ENCODE assay signal across 8 mouse cellular contexts in the genomic region with DNA sequence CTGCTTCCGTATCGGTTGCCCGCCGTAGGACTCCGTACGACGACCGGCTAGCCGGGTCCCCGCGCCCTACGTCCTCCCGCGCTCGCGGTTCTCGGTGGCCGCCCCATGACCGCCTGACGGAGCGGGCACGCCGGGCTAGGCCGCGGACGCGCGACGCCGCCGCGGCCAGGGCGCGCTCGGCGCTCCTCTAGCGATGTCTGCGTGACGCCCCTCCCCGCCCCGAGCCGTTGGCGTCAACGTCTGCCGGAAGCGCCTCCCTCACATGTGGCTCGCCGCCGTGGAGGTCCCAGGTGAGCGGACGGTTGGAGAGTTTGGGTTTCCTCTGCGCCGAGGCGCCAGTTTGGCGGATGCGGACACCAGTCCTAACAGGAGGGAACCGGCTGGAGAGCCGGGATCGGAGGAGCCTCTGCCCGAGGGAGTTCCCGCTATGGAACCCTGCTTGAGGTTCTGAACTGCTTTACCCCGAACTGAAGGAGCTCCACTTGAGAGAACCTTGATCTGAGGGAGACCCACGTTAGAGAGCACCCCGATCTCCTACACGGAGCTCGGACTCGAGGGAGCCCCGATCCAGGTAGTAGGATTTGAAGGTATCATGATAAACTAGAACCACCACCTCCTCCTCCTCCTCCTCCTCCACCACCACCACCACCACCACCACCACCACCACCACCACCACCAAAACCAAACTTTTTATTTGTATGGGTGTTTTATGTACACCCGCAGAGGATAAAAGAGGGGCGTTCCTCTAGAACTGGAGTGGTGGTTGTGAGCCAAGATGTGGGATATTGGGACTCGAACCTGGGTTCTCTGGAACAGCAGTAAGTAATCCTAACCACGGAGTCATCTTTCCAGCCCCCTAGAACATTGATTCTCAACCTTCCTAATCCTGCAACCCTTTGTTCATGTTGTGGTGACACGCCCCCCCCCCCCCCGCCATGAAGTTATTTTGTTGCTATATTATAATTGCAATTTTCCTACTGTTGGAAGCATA. TPM values are rescaled to one million over a fixed set of nuclear protein-coding genes. Genes with fewer than 3 reads are reported as not detected.
A peak's percentile ranks its signal among the peaks of the same experiment; 100 is the strongest.
DNase-seq lines count a peak whose midpoint lies in the region; ATAC-seq and TF ChIP-seq lines count a peak whose summit lies in the region.

A gene (minus strand): TSS at position 161 of the 991 bp plus-strand sequence.
A gene (plus strand): TSS at position 272 of the 991 bp plus-strand sequence.

- H3K9ac ChIP-seq in embryonic facial prominence, embryonic 13.5 days: peak within 1 kb of the TSS; percentile 87
- H3K9ac ChIP-seq in heart, adult 2 months (ENCODE audit: low read depth, low read length): peak within 1 kb of the TSS; percentile 92
- H3K9ac ChIP-seq in limb, embryonic 12.5 days (replicated peaks): peak within 1 kb of the TSS; percentile 84
- H3K9ac ChIP-seq in midbrain, embryonic 14.5 days (replicated peaks; ENCODE audit: low read length): peak within 1 kb of the TSS; percentile 72

- TF ChIP-seq CTCF in heart, adult 2 months (IDR thresholded peaks at IDR 0.05): no peak
- no peak for TF ChIP-seq CTCF in kidney, adult 2 months (conservative IDR thresholded peaks at IDR 0.05; ENCODE audit: insufficient read depth, insufficient read length, low read depth, low read length)

- H3K4me2 ChIP-seq in embryonic facial prominence, embryonic 13.5 days: peak within 1 kb of the TSS; percentile 75
- peak within 1 kb of the TSS; percentile 69 for H3K4me2 ChIP-seq in limb, embryonic 12.5 days
- peak within 1 kb of the TSS; percentile 78 for H3K4me2 ChIP-seq in midbrain, embryonic 14.5 days (ENCODE audit: low read length)

- peaks cover 21% of the 10 kb centered on the region for H3K36me3 ChIP-seq in embryonic facial prominence, embryonic 13.5 days
- H3K36me3 ChIP-seq in heart, adult 2 months (ENCODE audit: control insufficient read depth, insufficient read depth, low read length): no peaks in the 10 kb centered on the region; the same call in 1 of the 2 replicates
- H3K36me3 ChIP-seq in kidney, adult 2 months (ENCODE audit: control insufficient read depth, insufficient read depth, low read length): no peaks in the 10 kb centered on the region
- H3K36me3 ChIP-seq in limb, embryonic 12.5 days: peaks cover 32% of the 10 kb centered on the region
- peaks cover 16% of the 10 kb centered on the region for H3K36me3 ChIP-seq in midbrain, embryonic 14.5 days (ENCODE audit: control insufficient read depth, insufficient read depth, low read length)

- intact Hi-C loops in heart, adult 2 months (cut with DNase I): loop anchor here (2.0 to 5.0 kb wide), 3 partner anchors 39 to 211 kb away; a partner anchor contains a TSS

- H3K4me3 ChIP-seq in embryonic facial prominence, embryonic 13.5 days: peak within 1 kb of the TSS; percentile 88
- H3K4me3 ChIP-seq in heart, adult 2 months: peak within 1 kb of the TSS; percentile 76
- peak within 1 kb of the TSS; percentile 75 for H3K4me3 ChIP-seq in kidney, adult 2 months (ENCODE audit: insufficient read depth, low read depth, low read length)
- H3K4me3 ChIP-seq in limb, embryonic 12.5 days (replicated peaks): peak within 1 kb of the TSS; percentile 70
- H3K4me3 ChIP-seq in midbrain, embryonic 14.5 days (replicated peaks; ENCODE audit: low read depth, low read length): peak within 1 kb of the TSS; percentile 78

- H3K9me3 ChIP-seq in embryonic facial prominence, embryonic 13.5 days: no peaks in the 10 kb centered on the region
- H3K9me3 ChIP-seq in limb, embryonic 12.5 days: no peaks in the 10 kb centered on the region
- H3K9me3 ChIP-seq in midbrain, embryonic 14.5 days (ENCODE audit: control insufficient read depth, low read length): no peaks in the 10 kb centered on the region

- peak within 1 kb of the TSS; percentile 90 for H3K27ac ChIP-seq in embryonic facial prominence, embryonic 13.5 days
- peak within 1 kb of the TSS; percentile 97 for H3K27ac ChIP-seq in heart, adult 2 months
- H3K27ac ChIP-seq in kidney, adult 2 months (ENCODE audit: insufficient read depth, low read depth, low read length): peak within 1 kb of the TSS; percentile 65
- peak within 1 kb of the TSS; percentile 97 for H3K27ac ChIP-seq in limb, embryonic 12.5 days
- H3K27ac ChIP-seq in midbrain, embryonic 14.5 days (replicated peaks; ENCODE audit: low read depth, low read length): peak within 1 kb of the TSS; percentile 89

- 0 out of 2 replicates have a peak, but pooled peaks have one; percentile 64 for TF ChIP-seq POLR2A in heart, adult 2 months (IDR thresholded peaks at IDR 0.05; ENCODE audit: insufficient read depth, low read depth, low read length)
- TF ChIP-seq POLR2A in kidney, adult 2 months (IDR thresholded peaks at IDR 0.05; ENCODE audit: low read depth, low read length): no peak

- peaks cover 7% of the 10 kb centered on the region for H3K79me2 ChIP-seq in heart, adult 2 months (replicated peaks; ENCODE audit: control insufficient read depth, insufficient read depth, low read length)

- DNase-seq in 416B (ENCODE audit: low read depth): peak; percentile 89
- peak; percentile 81 to 84 for DNase-seq in adrenal gland, postnatal 4 days (ENCODE audit: low spot score in 2 of 2)
- DNase-seq in heart, adult 2 months: peak; percentile 97 to 98
- DNase-seq in kidney, adult 2 months: peak; percentile 96
- peak; percentile 97 for DNase-seq in midbrain, embryonic 14.5 days
- DNase-seq in spleen, adult 12 weeks (ENCODE audit: low spot score): peak; percentile 92

- no peaks in the 10 kb centered on the region for H3K27me3 ChIP-seq in embryonic facial prominence, embryonic 13.5 days
- H3K27me3 ChIP-seq in heart, adult 2 months (ENCODE audit: control insufficient read depth, insufficient read depth, low read length): no peaks in the 10 kb centered on the region
- H3K27me3 ChIP-seq in kidney, adult 2 months (replicated peaks; ENCODE audit: control insufficient read depth, insufficient read depth, low read length): no peaks in the 10 kb centered on the region
- H3K27me3 ChIP-seq in limb, embryonic 12.5 days: no peaks in the 10 kb centered on the region
- no peaks in the 10 kb centered on the region for H3K27me3 ChIP-seq in midbrain, embryonic 14.5 days (ENCODE audit: control insufficient read depth, insufficient read depth, low read length)

- no peak for TF ChIP-seq EP300 in heart, adult 2 months (IDR thresholded peaks at IDR 0.05; ENCODE audit: insufficient read depth, low read depth, low read length)

- peaks cover 35% of the 10 kb centered on the region for H3K4me1 ChIP-seq in embryonic facial prominence, embryonic 13.5 days
- peaks cover 15% of the 10 kb centered on the region for H3K4me1 ChIP-seq in heart, adult 2 months (ENCODE audit: control insufficient read depth, insufficient read depth, low read length)
- peaks cover 9% of the 10 kb centered on the region; the same call in 1 of the 2 replicates for H3K4me1 ChIP-seq in kidney, adult 2 months (ENCODE audit: control insufficient read depth, insufficient read depth, low read length)
- peaks cover 23% of the 10 kb centered on the region for H3K4me1 ChIP-seq in limb, embryonic 12.5 days (replicated peaks)
- peaks cover 18% of the 10 kb centered on the region for H3K4me1 ChIP-seq in midbrain, embryonic 14.5 days (ENCODE audit: control insufficient read depth, insufficient read depth, low read length)

- under 1% methylated on average over 74 of the region's 74 CpGs for WGBS in embryonic facial prominence, embryonic 13.5 days
- WGBS in heart, adult 2 months: 1% methylated on average over 73 of the region's 74 CpGs
- WGBS in kidney, adult 2 months: 1% methylated on average over 74 of the region's 74 CpGs
- under 1% methylated on average over 64 of the region's 74 CpGs for WGBS in limb, embryonic 12.5 days
- WGBS in midbrain, embryonic 14.5 days: under 1% methylated on average over 74 of the region's 74 CpGs

- peak; percentile 88 for ATAC-seq in embryonic facial prominence, embryonic 13.5 days (ENCODE audit: insufficient number of reproducible peaks, insufficient read depth, low FRiP score, low TSS enrichment, low read depth)
- peak; percentile 89 for ATAC-seq in limb, embryonic 12.5 days (ENCODE audit: insufficient number of reproducible peaks, insufficient read depth, low FRiP score, low TSS enrichment, low read depth)
- ATAC-seq in midbrain, embryonic 14.5 days (ENCODE audit: low FRiP score, low TSS enrichment): peak; percentile 93

RNA-seq across cellular contexts. Expression of the first gene that starts in this region (rescaled TPM):
- total RNA-seq in adrenal gland, postnatal 4 days (2021): 10 to 100 TPM; 33.7 to 34.4 TPM
- polyA plus RNA-seq in embryonic facial prominence, embryonic 13.5 days (2015; fragmentation: Nextera tagmentation; extraction: Ambion mirVana): 38.4 and 39.0 TPM in 2 replicates
- total RNA-seq in heart, adult 2 months (2021): 10 to 100 TPM; 12.0 to 13.2 TPM
- polyA plus RNA-seq in heart, adult 2 months (2012; rRNA removed): 17.7 and 23.5 TPM in 2 replicates
- 20.4 and 22.2 TPM in 2 replicates for polyA plus RNA-seq in kidney, adult 2 months (2012; rRNA removed)
- 45.7 and 48.9 TPM in 2 replicates for polyA plus RNA-seq in limb, embryonic 12.5 days (2016; fragmentation: Nextera tagmentation; extraction: Ambion mirVana)
- polyA plus RNA-seq in midbrain, embryonic 14.5 days (2014; fragmentation: Nextera tagmentation; extraction: Ambion mirVana): 23.3 and 29.9 TPM in 2 replicates

RNA-seq across cellular contexts. Expression of the second gene that starts in this region (rescaled TPM):
- 10 to 100 TPM; 14.1 to 14.3 TPM for total RNA-seq in adrenal gland, postnatal 4 days (2021)
- polyA plus RNA-seq in embryonic facial prominence, embryonic 13.5 days (2015; fragmentation: Nextera tagmentation; extraction: Ambion mirVana): 3.7 and 5.0 TPM in 2 replicates
- total RNA-seq in heart, adult 2 months (2021): 1 to 10 TPM; 6.2 to 6.3 TPM
- 2.6 and 3.5 TPM in 2 replicates for polyA plus RNA-seq in heart, adult 2 months (2012; rRNA removed)
- polyA plus RNA-seq in kidney, adult 2 months (2012; rRNA removed): 3.3 and 3.5 TPM in 2 replicates
- polyA plus RNA-seq in limb, embryonic 12.5 days (2016; fragmentation: Nextera tagmentation; extraction: Ambion mirVana): 5.1 and 6.4 TPM in 2 replicates
- 4.0 and 5.7 TPM in 2 replicates for polyA plus RNA-seq in midbrain, embryonic 14.5 days (2014; fragmentation: Nextera tagmentation; extraction: Ambion mirVana)

Comparison
In these comparisons a context has a peak if more than half of its experiments do, and no peak if none do; other contexts are left out.
1. Peak in every context shown above with its lines: DNase-seq, ATAC-seq, H3K4me3 ChIP-seq and H3K27ac ChIP-seq.